Mouse (Mus musculus): ENCODE measurements at regions not wholly inside any gene's neighbourhood (a gene's known extent, or its start where the extent isn't known, plus 50 kb on each side); places are given as distances from the start of the nearest gene placed in this dataset.
"Not testable (repeated sequence)": the region's sequence is repeated elsewhere in the genome, so short reads cannot be mapped to it uniquely, and the experiment has no call there.

GRCm38 (mm10) chr3:69669541-69669940 lies 52.2 kb upstream of the Nmd3 start:
- no peak for DNase-seq

DNA sequence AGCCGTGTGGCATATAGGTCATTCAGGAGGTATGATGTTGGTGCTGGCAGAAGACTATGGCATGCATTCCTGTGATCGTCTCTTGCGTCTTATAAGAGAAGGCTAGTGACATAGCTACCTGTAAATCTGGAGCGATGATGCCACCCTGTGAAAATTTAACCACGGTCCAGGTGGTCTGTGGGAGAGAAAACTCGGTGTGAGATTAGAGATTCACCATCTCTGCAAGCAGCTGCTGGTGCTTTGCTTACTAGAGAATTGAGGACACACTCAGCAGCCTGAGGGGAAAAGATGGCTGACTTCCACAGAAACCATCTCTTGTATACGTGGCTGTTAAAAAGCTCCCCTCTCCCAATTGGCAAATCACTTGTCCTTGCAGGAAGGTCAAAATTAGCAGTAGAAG lies 54.0 kb upstream of the Nmd3 start:
- DNase-seq, result no peak
- TF ChIP-seq POLR2A (IDR thresholded peaks at IDR 0.05; ENCODE audit: borderline replicate concordance, extremely low read depth, low read depth, low read length), result no peak
- no peak for TF ChIP-seq CTCF (IDR thresholded peaks at IDR 0.05; ENCODE audit: insufficient read depth, low read length)
- Histone ChIP-seq H3K4me1 (ENCODE audit: control insufficient read depth, insufficient read depth, low read length) (no peaks in the 10 kb centered on the region), H3K4me3 (replicated peaks; ENCODE audit: extremely low read depth, low read depth, low read length) (no peak overlapping the region)
- WGBS, result 84% methylated on average over 7 of the region's 7 CpGs

More at GRCm38 (mm10) chr3:69669541-69669940, 52.2 kb upstream of the Nmd3 start:
- no peak overlapping the region for H3K4me3 ChIP-seq (replicated peaks; ENCODE audit: extremely low read depth, low read depth, low read length)
- no peaks in the 10 kb centered on the region for H3K4me1 ChIP-seq (ENCODE audit: control insufficient read depth, insufficient read depth, low read length)
- no peak for TF ChIP-seq POLR2A (IDR thresholded peaks at IDR 0.05; ENCODE audit: borderline replicate concordance, extremely low read depth, low read depth, low read length)
- no peak for TF ChIP-seq CTCF (IDR thresholded peaks at IDR 0.05; ENCODE audit: insufficient read depth, low read length)
- 77% methylated on average over 10 of the region's 10 CpGs for WGBS

- no peak for DNase-seq
- no peak for TF ChIP-seq POLR2A (IDR thresholded peaks at IDR 0.05; ENCODE audit: borderline replicate concordance, extremely low read depth, low read depth, low read length)
- TF ChIP-seq CTCF (IDR thresholded peaks at IDR 0.05; ENCODE audit: insufficient read depth, low read length), result no peak
- H3K4me3 ChIP-seq (replicated peaks; ENCODE audit: extremely low read depth, low read depth, low read length), result no peak overlapping the region
- WGBS, result 70% methylated on average over 3 of the region's 3 CpGs
- H3K4me1 ChIP-seq (ENCODE audit: control insufficient read depth, insufficient read depth, low read length), result no peaks in the 10 kb centered on the region
Measured at GRCm38 (mm10) chr3:69667359-69667758, 54.4 kb upstream of the Nmd3 start.

DNA sequence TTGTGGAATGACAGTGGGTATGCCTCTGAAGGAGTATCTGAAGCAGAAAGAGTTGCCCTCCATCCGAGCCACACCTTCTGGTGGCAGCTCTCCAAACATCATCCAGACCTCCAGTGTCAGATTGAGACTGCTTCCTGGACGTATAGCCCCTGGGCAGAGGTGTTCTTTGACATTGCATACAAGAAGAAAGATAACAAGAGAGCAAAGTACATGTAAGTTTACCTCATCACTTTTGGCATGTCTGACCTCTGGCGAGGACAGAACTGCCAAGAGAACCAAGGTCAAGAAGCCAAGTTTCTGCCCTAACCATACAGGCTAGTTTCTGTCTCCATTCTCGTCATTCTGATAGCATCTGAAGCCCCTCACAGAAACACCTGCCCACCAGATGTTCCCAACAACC lies 57.5 kb upstream of the Nmd3 start:
- DNase-seq, result no peak
- TF ChIP-seq CTCF (IDR thresholded peaks at IDR 0.05; ENCODE audit: insufficient read depth, low read length), result no peak
- TF ChIP-seq POLR2A (IDR thresholded peaks at IDR 0.05; ENCODE audit: borderline replicate concordance, extremely low read depth, low read depth, low read length), result no peak
- no peaks in the 10 kb centered on the region for H3K4me1 ChIP-seq (ENCODE audit: control insufficient read depth, insufficient read depth, low read length)
- WGBS, result 56% methylated on average over 4 of the region's 4 CpGs
- H3K4me3 ChIP-seq (replicated peaks; ENCODE audit: extremely low read depth, low read depth, low read length), result no peak overlapping the region

DNA sequence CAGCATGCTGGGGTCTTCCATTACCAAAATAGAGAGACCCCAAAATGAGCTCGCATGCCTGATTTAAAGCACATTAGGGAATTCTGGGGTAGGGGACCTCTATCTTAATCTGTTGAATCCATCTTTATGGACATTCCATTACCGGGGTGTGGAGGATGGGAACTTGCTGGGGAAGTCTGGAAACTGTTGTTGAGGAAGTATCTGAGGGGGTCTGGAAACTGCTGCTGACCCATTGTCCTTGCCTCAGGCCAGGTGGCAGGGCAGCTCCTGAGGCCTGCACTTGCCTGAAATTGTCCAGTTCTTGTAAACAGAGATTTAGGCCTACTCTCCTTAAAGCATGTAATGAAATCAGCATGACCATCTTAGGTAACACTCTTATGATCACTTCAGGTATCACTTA lies 59.4 kb upstream of the B3galnt1 start:
- TF ChIP-seq CTCF (IDR thresholded peaks at IDR 0.05; ENCODE audit: insufficient read depth, low read length) (no peak), POLR2A (IDR thresholded peaks at IDR 0.05; ENCODE audit: borderline replicate concordance, extremely low read depth, low read depth, low read length) (no peak)
- WGBS, result 76% methylated on average over 2 of the region's 2 CpGs
- H3K4me1 ChIP-seq (ENCODE audit: control insufficient read depth, insufficient read depth, low read length), result no peaks in the 10 kb centered on the region
- no peak for DNase-seq
- no peak overlapping the region for H3K4me3 ChIP-seq (replicated peaks; ENCODE audit: extremely low read depth, low read depth, low read length)

GRCm38 (mm10) chr3:69657570-69657969 lies 58.8 kb upstream of the B3galnt1 start:
- Histone ChIP-seq H3K4me3 (replicated peaks; ENCODE audit: extremely low read depth, low read depth, low read length) (no peak overlapping the region), H3K4me1 (ENCODE audit: control insufficient read depth, insufficient read depth, low read length) (no peaks in the 10 kb centered on the region)
- TF ChIP-seq CTCF (IDR thresholded peaks at IDR 0.05; ENCODE audit: insufficient read depth, low read length), result no peak
- no peak for TF ChIP-seq POLR2A (IDR thresholded peaks at IDR 0.05; ENCODE audit: borderline replicate concordance, extremely low read depth, low read depth, low read length)
- DNase-seq, result no peak

DNA sequence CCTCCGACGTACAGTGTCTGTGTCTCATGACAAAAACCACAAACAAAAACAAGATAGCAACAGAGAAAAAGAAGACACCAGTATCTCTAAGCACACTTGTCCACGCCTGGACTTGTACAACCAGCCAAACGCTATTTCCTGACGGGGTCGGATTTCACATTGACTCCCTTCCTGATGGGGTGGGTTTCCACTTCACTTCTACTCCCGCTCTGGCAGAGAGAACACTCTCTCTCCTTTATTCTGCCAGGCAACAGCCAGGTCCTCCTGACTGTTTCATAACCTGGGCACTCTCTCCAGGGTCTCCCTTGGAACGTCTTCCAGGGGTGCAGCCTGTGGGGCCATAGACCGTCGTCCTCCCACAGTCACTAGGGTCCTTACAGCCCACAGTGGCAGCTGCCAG lies 56.9 kb upstream of the B3galnt1 start:
- not testable (repeated sequence) for DNase-seq; H3K4me1 ChIP-seq (ENCODE audit: control insufficient read depth, insufficient read depth, low read length); H3K4me3 ChIP-seq (replicated peaks; ENCODE audit: extremely low read depth, low read depth, low read length)
- 30% methylated on average over 10 of the region's 10 CpGs for WGBS

DNA sequence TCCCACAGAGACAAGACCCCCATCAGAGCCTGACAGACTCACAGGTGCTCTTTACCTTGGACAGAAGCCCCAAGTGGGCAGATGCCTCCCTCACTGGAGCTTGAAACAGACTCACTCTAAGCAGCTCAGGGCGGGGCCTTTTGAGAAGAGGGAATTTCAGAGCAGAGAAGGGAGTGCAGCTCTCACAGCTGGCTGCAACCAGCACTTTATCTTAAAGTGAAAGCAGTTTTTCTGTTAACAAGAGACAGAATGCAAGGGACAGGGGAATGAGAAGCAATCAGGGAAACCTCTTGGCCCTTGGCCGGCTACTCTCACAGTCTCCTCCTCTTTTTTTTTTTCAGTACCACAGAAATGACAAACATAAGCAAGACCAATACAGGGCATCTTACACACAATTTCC lies 56.2 kb upstream of the B3galnt1 start:
- no peak overlapping the region for H3K4me3 ChIP-seq (replicated peaks; ENCODE audit: extremely low read depth, low read depth, low read length)
- no peaks in the 10 kb centered on the region for H3K4me1 ChIP-seq (ENCODE audit: control insufficient read depth, insufficient read depth, low read length)
- DNase-seq, result peak; percentile 19
- 10% methylated on average over 2 of the region's 2 CpGs for WGBS
- TF ChIP-seq POLR2A (IDR thresholded peaks at IDR 0.05; ENCODE audit: borderline replicate concordance, extremely low read depth, low read depth, low read length) (no peak), CTCF (IDR thresholded peaks at IDR 0.05; ENCODE audit: insufficient read depth, low read length) (no peak)

DNA sequence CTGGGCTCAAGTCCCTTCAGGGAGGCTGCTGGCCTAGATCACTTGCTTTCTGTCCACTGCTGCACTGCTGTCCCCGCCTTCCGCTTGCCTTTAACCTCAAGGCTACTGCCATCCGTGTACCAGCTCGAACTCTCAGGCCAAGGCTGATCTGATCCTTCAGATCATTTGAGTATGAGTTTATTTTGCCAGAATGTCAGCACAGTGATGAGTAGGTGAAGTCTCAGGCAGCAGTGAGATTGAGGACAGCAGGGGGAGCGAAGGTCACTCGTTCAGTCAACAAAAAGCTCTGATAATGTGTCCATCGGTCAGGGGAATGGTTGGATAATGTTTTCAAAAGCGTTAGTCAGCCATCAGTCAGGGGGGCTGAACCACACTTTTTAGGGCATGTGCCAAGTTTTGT lies 54.6 kb upstream of the B3galnt1 start:
- DNase-seq; H3K4me1 ChIP-seq (ENCODE audit: control insufficient read depth, insufficient read depth, low read length); H3K4me3 ChIP-seq (replicated peaks; ENCODE audit: extremely low read depth, low read depth, low read length): not testable (repeated sequence)
- 58% methylated on average over 8 of the region's 8 CpGs for WGBS

DNA sequence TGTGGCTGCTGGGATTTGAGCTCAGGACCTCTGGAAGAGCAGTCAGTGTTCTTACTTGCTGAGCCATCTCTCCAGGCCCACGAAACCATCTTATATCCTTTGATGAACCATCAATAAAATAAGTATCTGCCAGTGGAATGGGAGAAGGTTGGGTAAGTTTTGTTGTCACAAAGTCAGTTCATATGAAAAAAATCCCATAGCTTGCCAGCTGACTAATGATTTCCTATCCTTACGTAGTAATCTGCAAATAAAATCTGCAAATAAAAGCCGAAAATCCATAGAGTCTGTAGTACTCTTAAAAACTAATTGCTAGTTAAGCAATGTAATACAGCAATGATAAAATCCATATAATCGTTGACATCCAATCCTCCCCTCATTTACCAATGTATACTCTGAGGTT lies 50.8 kb upstream of the B3galnt1 start:
- H3K4me3 ChIP-seq (replicated peaks; ENCODE audit: extremely low read depth, low read depth, low read length), result no peak overlapping the region
- H3K4me1 ChIP-seq (ENCODE audit: control insufficient read depth, insufficient read depth, low read length), result no peaks in the 10 kb centered on the region
- TF ChIP-seq CTCF (IDR thresholded peaks at IDR 0.05; ENCODE audit: insufficient read depth, low read length) (no peak), POLR2A (IDR thresholded peaks at IDR 0.05; ENCODE audit: borderline replicate concordance, extremely low read depth, low read depth, low read length) (no peak)
- no peak for DNase-seq
- WGBS, result 92% methylated on average over 4 of the region's 4 CpGs
